Mouse (Mus musculus): ENCODE measurements at regions not wholly inside any gene's neighbourhood (a gene's known extent, or its start where the extent isn't known, plus 50 kb on each side); places are given as distances from the start of the nearest gene placed in this dataset.

DNA sequence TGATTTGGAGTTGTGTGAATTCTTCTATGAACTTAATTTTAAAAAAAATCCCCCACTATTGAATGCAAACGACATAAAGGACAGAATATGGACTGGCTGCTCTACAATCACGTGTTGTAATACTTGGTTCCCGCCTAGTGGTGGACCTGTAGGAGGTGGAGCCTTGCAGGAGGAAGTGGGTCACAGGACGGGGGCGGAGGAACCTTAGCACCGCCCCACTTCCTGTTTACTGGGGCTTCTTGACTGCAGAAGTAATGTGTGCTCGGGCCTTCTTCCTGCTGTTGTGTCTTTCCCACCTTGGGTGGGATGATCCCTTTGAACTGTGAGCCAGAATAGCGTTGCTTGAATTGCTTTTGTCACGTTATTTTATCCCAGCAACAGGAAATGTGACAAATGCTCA, 52.2 kb upstream of the Tmem108 start:
- peaks cover 3% of the 10 kb centered on the region for H3K9me3 ChIP-seq (replicated peaks; ENCODE audit: low read length)
- H3K4me1 ChIP-seq (ENCODE audit: control insufficient read depth in 1 of 2, insufficient read depth in 2 of 2): no peaks in the 10 kb centered on the region
- in situ Hi-C loops (cut with MboI; ENCODE audit: low pct_ligation_motif_present, low pct_unique_long_range_greater_than_20kb, low sequenced_read_pairs) (no loop called here), dilution Hi-C loops (cut with MboI; ENCODE audit: extremely low pct_ligation_motif_present, extremely low pct_unique_long_range_greater_than_20kb, low sequenced_read_pairs) (no loop called here)
- TF ChIP-seq MAFK (IDR thresholded peaks at IDR 0.05; ENCODE audit: insufficient replicate concordance, low read length) (no peak), MAX (IDR thresholded peaks at IDR 0.05; ENCODE audit: low read length) (no peak), BHLHE40 (IDR thresholded peaks at IDR 0.05; ENCODE audit: low read depth, low read length) (no peak), SIN3A (IDR thresholded peaks at IDR 0.05; ENCODE audit: low read length) (no peak), KAT2A (IDR thresholded peaks at IDR 0.05; ENCODE audit: insufficient replicate concordance, low read length) (no peak), UBTF (IDR thresholded peaks at IDR 0.05; ENCODE audit: low read depth, low read length) (no peak), MAZ (IDR thresholded peaks at IDR 0.05; ENCODE audit: low read depth, low read length) (no peak), ZMIZ1 (IDR thresholded peaks at IDR 0.05; ENCODE audit: low read depth, low read length) (no peak), GABPA (IDR thresholded peaks at IDR 0.05; ENCODE audit: insufficient replicate concordance, low read depth, low read length) (no peak), TCF12 (IDR thresholded peaks at IDR 0.05; ENCODE audit: low read depth, low read length) (no peak), RCOR1 (conservative IDR thresholded peaks at IDR 0.05; ENCODE audit: low read depth, low read length) (no peak), POLR2AphosphoS2 (IDR thresholded peaks at IDR 0.05; ENCODE audit: low read depth, low read length) (no peak), ETS1 (conservative IDR thresholded peaks at IDR 0.05; ENCODE audit: low read depth, low read length) (no peak), PAX5 (IDR thresholded peaks at IDR 0.05; ENCODE audit: low read length) (no peak), E2F4 (IDR thresholded peaks at IDR 0.05; ENCODE audit: insufficient replicate concordance, low read depth, low read length) (no peak), CHD2 (IDR thresholded peaks at IDR 0.05; ENCODE audit: low read length) (no peak), ZC3H11A (IDR thresholded peaks at IDR 0.05; ENCODE audit: low read depth, low read length) (no peak), RAD21 (IDR thresholded peaks at IDR 0.05; ENCODE audit: low read depth, low read length) (no peak), IRF4 (IDR thresholded peaks at IDR 0.05; ENCODE audit: low read depth, low read length) (no peak), JUN (IDR thresholded peaks at IDR 0.05; ENCODE audit: insufficient read depth, low read depth, low read length) (no peak)
- H3K27me3 ChIP-seq (replicated peaks): peaks cover 16% of the 10 kb centered on the region
- no peak overlapping the region for H3K4me2 ChIP-seq (ENCODE audit: insufficient read depth, low read depth, poor library complexity, severe bottlenecking)
- no peaks in the 10 kb centered on the region for H3K79me2 ChIP-seq (replicated peaks; ENCODE audit: control insufficient read depth, extremely low read depth, insufficient read depth, poor library complexity, severe bottlenecking)
- H3K36me3 ChIP-seq (replicated peaks in 1 of 2; ENCODE audit: control insufficient read depth in 1 of 2, insufficient read depth in 1 of 2, low read length in 1 of 2): no peaks in the 10 kb centered on the region
- H3K27ac ChIP-seq (ENCODE audit: insufficient read depth, low read depth): no peak overlapping the region
- H3K4me3 ChIP-seq (replicated peaks in 1 of 3; ENCODE audit: low read depth in 2 of 3, low read length in 2 of 3, poor library complexity in 1 of 3): no peak overlapping the region
- DNase-seq (ENCODE audit: extremely low read depth): peak; percentile 21
- H3K9ac ChIP-seq (ENCODE audit: insufficient read depth, low read depth): no peak overlapping the region

DNA sequence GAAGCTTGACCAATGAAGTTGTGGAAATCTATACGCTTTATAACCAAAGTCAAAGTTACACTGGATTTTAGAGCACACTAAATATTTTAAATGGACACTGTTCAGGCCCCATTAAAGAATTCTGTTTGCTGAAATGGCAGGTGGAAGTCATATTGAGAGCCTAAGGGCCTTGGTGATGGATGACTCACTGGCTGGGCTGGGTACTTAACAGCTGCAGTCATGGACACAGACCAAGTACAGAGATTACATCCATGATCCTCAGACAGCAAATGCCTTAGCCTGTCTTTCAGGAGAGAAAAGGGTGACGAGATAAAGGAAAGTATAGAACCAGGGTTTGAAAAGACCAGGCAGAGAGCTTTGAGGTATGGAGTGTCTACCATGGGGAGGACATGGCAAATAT, 57.4 kb upstream of the Tmem108 start:
- no peak for DNase-seq (ENCODE audit: extremely low read depth)
- dilution Hi-C loops (cut with MboI; ENCODE audit: extremely low pct_ligation_motif_present, extremely low pct_unique_long_range_greater_than_20kb, low sequenced_read_pairs): no loop called here

More for the DNA sequence above, 57.4 kb upstream of the Tmem108 start:
- Histone ChIP-seq H3K9ac (ENCODE audit: insufficient read depth, low read depth) (no peak overlapping the region), H3K9me3 (replicated peaks; ENCODE audit: low read length) (peaks cover under 1% of the 10 kb centered on the region), H3K4me2 (ENCODE audit: insufficient read depth, low read depth, poor library complexity, severe bottlenecking) (no peak overlapping the region), H3K27me3 (replicated peaks) (peaks cover 9% of the 10 kb centered on the region), H3K4me3 (replicated peaks in 1 of 3; ENCODE audit: low read depth in 2 of 3, low read length in 2 of 3, poor library complexity in 1 of 3) (no peak overlapping the region), H3K4me1 (ENCODE audit: control insufficient read depth in 1 of 2, insufficient read depth in 2 of 2) (no peaks in the 10 kb centered on the region), H3K79me2 (replicated peaks; ENCODE audit: control insufficient read depth, extremely low read depth, insufficient read depth, poor library complexity, severe bottlenecking) (no peaks in the 10 kb centered on the region), H3K27ac (ENCODE audit: insufficient read depth, low read depth) (no peak overlapping the region), H3K36me3 (replicated peaks in 1 of 2; ENCODE audit: control insufficient read depth in 1 of 2, insufficient read depth in 1 of 2, low read length in 1 of 2) (no peaks in the 10 kb centered on the region)
- in situ Hi-C loops (cut with MboI; ENCODE audit: low pct_ligation_motif_present, low pct_unique_long_range_greater_than_20kb, low sequenced_read_pairs): no loop called here
- TF ChIP-seq GABPA (IDR thresholded peaks at IDR 0.05; ENCODE audit: insufficient replicate concordance, low read depth, low read length) (no peak), CTCF (conservative IDR thresholded peaks at IDR 0.05 in 1 of 2, IDR thresholded peaks at IDR 0.05 in 1 of 2; ENCODE audit: low read depth in 2 of 2, low read length in 2 of 2) (no peak), MAFK (IDR thresholded peaks at IDR 0.05; ENCODE audit: insufficient replicate concordance, low read length) (no peak), ZMIZ1 (IDR thresholded peaks at IDR 0.05; ENCODE audit: low read depth, low read length) (no peak), JUN (IDR thresholded peaks at IDR 0.05; ENCODE audit: insufficient read depth, low read depth, low read length) (no peak), NRF1 (IDR thresholded peaks at IDR 0.05; ENCODE audit: low read depth, low read length) (no peak), ZC3H11A (IDR thresholded peaks at IDR 0.05; ENCODE audit: low read depth, low read length) (no peak)
